Mouse (Mus musculus) urinary bladder, postnatal 36 days (tissue): Measurements from ENCODE around the gene Rgs6.

Experiments
- DNase-seq, 2 experiments: peaks; one replicate each; pipeline ENCODE4 v3.0.0; 2022; ENCODE audit warnings: low spot score in 2 of 2, mixed read lengths in 1 of 2

Rgs6 gene

GRCm38 (mm10) chr12:83034859-83035569 lies 446.9 kb downstream of the Rgs6 start:
- no peak for DNase-seq

GRCm38 (mm10) chr12:83037798-83038560 lies 449.9 kb downstream of the Rgs6 start:
- no peak for DNase-seq

GRCm38 (mm10) chr12:83038779-83039178 lies 450.7 kb downstream of the Rgs6 start:
- DNase-seq, result no peak

DNA sequence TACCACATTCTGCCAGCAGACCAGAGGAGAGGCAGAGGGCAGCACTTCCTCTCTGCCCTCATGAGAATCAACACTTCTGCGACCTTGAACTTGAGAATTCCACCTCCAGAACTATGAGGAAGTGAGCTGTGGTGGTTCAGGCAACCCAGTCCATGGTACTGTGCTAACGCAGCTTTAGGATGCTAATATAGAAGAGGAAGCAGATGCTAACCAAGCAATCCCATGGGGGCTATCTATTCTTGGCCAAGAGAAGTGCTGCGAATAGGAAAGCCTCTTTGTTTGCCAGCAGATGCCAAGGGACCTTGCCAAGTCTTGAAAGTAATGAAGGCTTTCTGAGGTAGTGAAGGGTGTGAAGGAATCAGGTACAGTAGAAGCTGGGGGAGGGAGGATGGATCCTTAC lies 451.8 kb downstream of the Rgs6 start:
- DNase-seq, result no peak

- no peak for DNase-seq
Measured at GRCm38 (mm10) chr12:83043980-83044620, 456.0 kb downstream of the Rgs6 start.

GRCm38 (mm10) chr12:83044621-83044990 lies 456.5 kb downstream of the Rgs6 start:
- no peak for DNase-seq

DNA sequence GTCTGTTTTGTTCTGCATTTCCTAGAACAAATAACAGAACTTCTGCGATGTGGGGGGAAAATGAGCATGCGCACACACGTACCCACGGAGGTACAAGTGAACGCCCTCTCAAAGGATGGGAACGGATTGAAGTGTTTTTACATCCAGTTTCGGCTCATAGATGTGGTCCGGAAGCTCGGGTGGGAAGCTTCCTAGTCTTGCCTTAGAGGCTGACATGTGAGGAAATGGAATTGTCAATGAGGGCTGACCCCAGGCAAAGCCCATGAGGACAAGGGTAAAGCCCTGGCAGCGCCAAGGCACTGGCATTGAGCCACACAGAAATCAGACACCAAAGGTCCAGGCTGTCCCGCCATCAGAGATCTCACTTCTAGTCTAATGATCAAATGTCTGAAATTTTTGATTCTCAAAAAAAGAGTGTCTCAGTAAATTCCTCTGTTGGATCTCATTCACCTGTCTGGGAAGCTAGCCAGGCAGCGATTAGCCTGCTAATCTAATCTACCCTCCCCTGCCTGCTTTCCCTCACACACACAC lies 457.0 kb downstream of the Rgs6 start:
- DNase-seq, result peak in 1 of 2 experiments; percentile 15

- DNase-seq, result no peak
Measured at GRCm38 (mm10) chr12:83046734-83047133, 458.6 kb downstream of the Rgs6 start.

- DNase-seq, result no peak
Measured at GRCm38 (mm10) chr12:83047710-83048109, 459.6 kb downstream of the Rgs6 start.

DNA sequence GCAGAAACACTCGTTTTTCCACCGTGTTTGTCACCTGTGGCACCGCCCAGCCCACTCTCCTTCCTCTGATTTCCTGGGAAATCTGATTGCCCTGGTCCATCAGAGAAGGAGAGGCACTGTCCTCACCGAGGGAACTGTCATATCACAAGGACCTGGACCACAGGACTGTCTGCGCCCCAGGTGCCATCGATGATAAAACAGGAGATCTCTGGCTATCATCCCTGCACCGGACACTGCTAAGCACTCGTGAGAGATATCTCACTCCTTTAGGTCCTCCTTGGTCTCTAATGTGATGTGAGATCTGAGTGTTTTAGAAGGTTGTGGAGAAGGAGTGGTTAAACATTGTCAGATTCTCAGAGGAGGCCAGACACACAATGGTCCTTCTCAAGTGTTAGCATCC lies 462.4 kb downstream of the Rgs6 start:
- DNase-seq, result no peak

DNA sequence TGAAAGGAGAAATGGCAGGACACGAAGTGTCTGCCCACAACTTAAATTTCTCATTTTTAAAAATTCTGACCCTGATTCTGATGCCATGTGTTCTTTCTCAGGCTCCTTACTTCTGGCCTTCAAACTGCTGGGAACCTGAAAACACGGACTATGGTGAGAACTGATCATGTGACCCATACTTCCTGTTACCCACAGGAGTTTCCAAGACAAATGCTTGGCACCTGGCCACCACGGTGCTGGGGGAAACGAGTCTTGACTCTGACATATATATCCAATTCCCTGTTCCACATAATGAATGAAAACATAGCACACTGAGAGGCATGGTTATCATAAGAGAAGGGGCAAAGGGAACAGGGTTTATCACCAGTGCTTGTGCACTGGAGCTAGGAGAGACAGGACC lies 464.3 kb downstream of the Rgs6 start:
- DNase-seq, result no peak

DNA sequence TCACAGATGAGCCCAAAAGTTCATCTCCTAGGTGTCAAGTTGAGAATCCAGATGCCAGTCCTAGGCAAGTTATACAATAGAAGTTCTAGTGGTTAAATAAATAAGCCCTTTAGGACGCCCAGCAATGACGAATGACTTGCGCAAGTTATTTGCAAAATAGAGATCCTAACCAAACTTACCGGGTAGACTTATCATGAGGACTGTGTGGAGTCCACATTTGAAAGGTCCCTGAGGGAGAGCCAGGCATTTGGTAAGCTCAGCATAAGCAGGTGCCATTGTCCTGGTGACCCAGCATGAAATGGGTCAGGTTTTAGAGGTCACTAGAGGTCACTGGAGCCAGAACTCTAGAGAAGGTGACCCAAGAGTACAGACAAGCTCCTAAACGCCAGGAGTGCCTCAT lies 467.6 kb downstream of the Rgs6 start:
- DNase-seq, result no peak

GRCm38 (mm10) chr12:83066426-83066825 lies 478.3 kb downstream of the Rgs6 start:
- DNase-seq, result no peak

DNA sequence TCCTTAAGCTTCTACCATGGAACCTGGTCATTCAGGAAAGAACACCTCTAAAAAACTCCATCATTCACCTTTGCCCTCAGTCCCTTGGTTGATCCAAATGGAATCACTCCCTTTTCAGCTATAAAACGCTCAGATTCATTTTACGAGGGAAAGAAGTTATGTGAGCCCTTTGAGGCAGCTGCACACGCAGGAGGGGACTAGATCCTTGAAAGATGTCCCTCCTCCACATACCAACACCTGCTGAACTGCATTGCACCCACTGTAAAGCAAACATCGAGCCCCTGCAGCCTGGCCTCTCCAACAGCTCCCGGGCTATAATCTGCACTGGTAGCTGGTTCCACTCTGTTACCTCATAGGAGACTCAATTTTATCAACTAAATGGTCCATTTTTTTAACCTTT lies 482.8 kb downstream of the Rgs6 start:
- no peak for DNase-seq

DNA sequence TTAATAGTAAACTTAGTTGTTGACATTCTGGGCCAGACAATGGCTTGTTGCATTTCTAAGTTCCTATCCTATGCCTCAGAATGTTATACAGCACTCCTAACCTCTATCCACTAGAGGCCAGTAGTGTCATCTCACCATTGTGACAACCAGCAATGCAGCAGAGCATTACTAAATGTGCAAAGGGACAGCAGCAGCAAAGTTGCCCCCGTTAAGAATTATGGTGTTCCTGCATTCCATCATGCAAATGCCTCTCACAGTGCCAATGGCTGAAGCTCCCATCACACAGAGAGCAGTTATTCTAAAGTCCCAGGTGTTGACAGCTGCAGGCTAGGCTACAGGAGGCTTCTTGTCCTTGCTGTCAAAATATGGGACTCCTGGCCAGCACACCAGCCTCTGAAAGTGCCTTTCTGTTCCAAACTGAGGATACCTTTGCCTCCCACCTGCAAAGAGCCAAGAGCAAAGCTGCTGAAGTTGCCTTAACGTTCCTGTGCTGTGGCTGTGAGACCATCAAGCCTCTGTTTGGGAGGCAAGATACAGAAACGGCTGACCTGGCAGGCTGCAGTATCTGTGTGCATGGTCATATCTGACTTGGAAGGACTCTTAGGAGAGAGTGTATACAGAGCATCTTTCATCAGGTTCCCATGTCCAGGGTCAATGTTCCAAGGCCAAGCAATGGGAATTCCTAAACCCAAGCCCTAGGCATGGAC lies 484.2 kb downstream of the Rgs6 start:
- DNase-seq, result no peak

GRCm38 (mm10) chr12:83072951-83073878 lies 485.1 kb downstream of the Rgs6 start:
- DNase-seq, result peak in 1 of 2 experiments; percentile 5

GRCm38 (mm10) chr12:83073879-83074368 lies 485.8 kb downstream of the Rgs6 start:
- DNase-seq, result no peak

GRCm38 (mm10) chr12:83076179-83076578 lies 488.1 kb downstream of the Rgs6 start:
- DNase-seq, result no peak

DNA sequence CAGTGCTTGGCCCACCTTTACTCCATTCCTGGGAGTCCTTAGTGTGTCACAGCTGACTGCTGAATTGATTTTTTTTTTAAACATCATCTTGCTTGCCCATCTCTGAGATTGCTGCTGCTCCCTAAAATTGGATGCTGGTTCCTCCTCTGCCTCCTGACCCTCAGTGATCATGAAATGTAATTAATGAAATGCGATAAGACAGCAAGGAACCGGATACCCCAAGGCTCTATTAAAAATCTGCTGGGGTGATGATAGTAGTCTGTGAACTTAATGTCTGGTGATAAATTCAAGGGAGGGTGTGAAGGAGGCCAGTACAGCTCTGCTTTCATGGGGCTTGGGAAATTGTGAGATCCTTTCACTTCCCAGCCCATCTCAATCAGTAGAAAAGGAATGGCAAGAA lies 489.4 kb downstream of the Rgs6 start:
- DNase-seq, result no peak

GRCm38 (mm10) chr12:83083427-83083826 lies 495.3 kb downstream of the Rgs6 start:
- DNase-seq, result no peak

- DNase-seq, result no peak
Measured at GRCm38 (mm10) chr12:83084614-83085013, 496.5 kb downstream of the Rgs6 start.
